Mouse (Mus musculus) hindbrain, embryonic 11.5 days (tissue): ENCODE results near the gene Cdk14. TPM values are rescaled to one million over a fixed set of nuclear protein-coding genes. Genes with fewer than 3 reads are reported as not detected.

Experiments used
- ATAC-seq: fragments of 200-750 bp; cut with Nextera tagmentation; 2 replicates; pipeline ENCODE4 v1.8.0; 2017; ENCODE audit warnings: mild to moderate bottlenecking, moderate TSS enrichment, moderate library complexity; ENCODE audit not compliant: low FRiP score
- DNase-seq: peaks from one replicate; pipeline ENCODE4 v3.0.0-alpha.2; 2015; ENCODE audit warnings: low spot score
- H3K27ac ChIP-seq: fragments of 300-500 bp; sonication (generic); 2 replicates; pipeline ENCODE4 v1.5.1; 2014; ENCODE audit warnings: mild to moderate bottlenecking, low read depth, low read length
- H3K27me3 ChIP-seq: fragments of 300-500 bp; sonication (generic); 2 replicates; pipeline ENCODE4 v1.6.1; 2014; ENCODE audit warnings: mild to moderate bottlenecking, low read length, moderate library complexity, mixed read lengths; ENCODE audit not compliant: control insufficient read depth, insufficient read depth
- H3K36me3 ChIP-seq: fragments of 300-500 bp; sonication (generic); 2 replicates; pipeline ENCODE4 v1.6.1; 2014; ENCODE audit warnings: mild to moderate bottlenecking, low read length, moderate library complexity, mixed read lengths; ENCODE audit not compliant: control insufficient read depth, insufficient read depth
- H3K4me1 ChIP-seq: fragments of 300-500 bp; sonication (generic); replicated peaks from 2 replicates; pipeline ENCODE4 v1.6.1; 2014; ENCODE audit warnings: low read length, mixed read lengths; ENCODE audit not compliant: control insufficient read depth, insufficient read depth
- H3K4me2 ChIP-seq: fragments of 300-500 bp; sonication (generic); replicated peaks from 2 replicates; pipeline ENCODE4 v1.6.1; 2014; ENCODE audit warnings: mild to moderate bottlenecking, low read depth, low read length
- H3K4me3 ChIP-seq: fragments of 300-500 bp; sonication (generic); 2 replicates; pipeline ENCODE4 v1.5.1; 2014; ENCODE audit warnings: low read depth, low read length
- H3K9ac ChIP-seq: fragments of 300-500 bp; sonication (generic); 2 replicates; pipeline ENCODE4 v1.6.1; 2014; ENCODE audit warnings: low read depth, low read length
- H3K9me3 ChIP-seq: fragments of 300-500 bp; sonication (generic); 2 replicates; pipeline ENCODE4 v1.6.1; 2016; ENCODE audit warnings: low read length; ENCODE audit not compliant: control insufficient read depth
- WGBS: fragments of 180-500 bp; shearing (Covaris S2); extraction: QIAGEN DNeasy Blood & Tissue Kit; methylation state at CpG from one replicate; pipeline ENCODE4 v1.1.7; 2014; 5-methylcytosine and 5-hydroxymethylcytosine counted together
- polyA plus RNA-seq: library from polyadenylated mRNA; unstranded; fragments of >200 nt; fragmentation: Nextera tagmentation; extraction: Ambion mirVana; gene quantifications from 2 replicates; pipeline ENCODE4 v1.2.1, GENCODE M21; 2014

Gene Cdk14
- polyA plus RNA-seq, 1 experiment from 2014 or later = 35.7 TPM

DNA sequence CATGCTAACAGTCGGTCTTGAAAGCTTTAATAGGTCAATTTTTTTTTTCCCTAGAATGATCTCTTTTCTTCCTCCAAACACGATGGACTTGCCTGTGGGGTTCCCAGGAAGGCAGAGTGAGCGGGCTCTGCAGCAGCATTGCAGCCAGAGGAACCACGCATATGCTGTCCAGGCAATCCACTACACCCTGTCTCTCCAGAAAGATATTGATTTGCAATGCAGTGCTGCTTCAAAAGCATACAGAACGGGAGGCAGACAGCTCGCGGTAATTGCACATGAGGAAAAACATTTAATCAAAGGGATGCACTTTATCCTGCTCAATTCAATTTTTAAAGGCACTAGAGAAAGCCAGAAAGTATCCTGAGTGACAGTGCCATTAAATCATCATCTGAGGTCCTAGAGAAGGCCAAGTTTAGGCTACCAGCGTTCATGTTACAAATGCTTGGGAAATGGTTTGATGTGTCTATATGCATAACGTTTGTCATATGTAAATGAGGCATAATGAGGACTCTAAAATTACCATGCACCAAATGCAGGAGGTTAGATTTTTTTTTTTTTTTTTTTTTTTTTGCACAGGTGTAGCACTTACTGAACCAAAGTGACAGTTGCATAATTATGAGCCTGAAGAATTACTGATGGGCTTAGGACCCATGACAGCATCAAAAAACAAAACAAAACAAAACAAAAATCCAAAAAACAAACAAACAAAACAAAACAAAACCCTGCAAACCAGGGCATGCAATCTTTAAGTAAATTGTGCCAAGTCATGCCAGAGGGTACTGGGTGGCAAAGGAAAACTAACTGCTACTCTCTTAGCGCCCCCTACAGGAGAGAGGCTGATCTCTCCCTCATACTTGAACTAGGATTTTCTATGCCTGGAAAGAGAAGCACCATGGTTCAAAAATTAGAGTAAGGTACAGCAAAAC lies 154.0 kb downstream of the Cdk14 start:
- no peak overlapping the region for H3K4me3 ChIP-seq
- no peaks in the 10 kb centered on the region; the same call in 1 of the 2 replicates for H3K4me1 ChIP-seq
- 32% methylated on average over 10 of the region's 10 CpGs for WGBS
- peak overlapping the region; percentile 51; the same call in 1 of the 2 replicates for H3K27ac ChIP-seq
- H3K36me3 ChIP-seq = no peaks in the 10 kb centered on the region
- no peak overlapping the region; the same call in 1 of the 2 replicates for H3K4me2 ChIP-seq
- ATAC-seq (peak; percentile 72), DNase-seq (peak; percentile 82)
- H3K9me3 ChIP-seq = no peaks in the 10 kb centered on the region
- H3K27me3 ChIP-seq = no peaks in the 10 kb centered on the region
- H3K9ac ChIP-seq = no peak overlapping the region

DNA sequence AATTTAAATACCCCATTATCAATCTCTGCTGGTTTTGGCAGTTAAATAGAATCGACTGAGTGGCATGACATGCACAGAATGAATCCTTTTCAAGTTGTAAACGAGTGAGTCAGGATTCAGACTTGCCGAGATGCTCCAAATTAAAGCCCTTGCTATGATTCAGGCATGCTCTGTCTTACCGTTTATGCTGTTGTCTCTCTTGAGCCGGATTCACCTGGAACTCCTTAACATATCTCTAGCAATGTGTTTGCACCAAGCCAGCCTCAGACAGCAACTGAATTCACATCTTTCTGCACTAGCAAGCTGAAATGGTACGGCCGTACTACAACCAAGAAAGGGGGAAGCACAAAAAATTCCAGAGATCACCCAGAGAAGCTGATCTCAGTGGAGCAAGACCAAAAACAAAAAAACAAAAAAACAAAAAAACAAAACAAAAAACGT lies 154.7 kb downstream of the Cdk14 start:
- WGBS = 15% methylated on average over 8 of the region's 8 CpGs
- peak overlapping the region; percentile 51 for H3K27ac ChIP-seq
- H3K4me1 ChIP-seq = no peaks in the 10 kb centered on the region; the same call in 1 of the 2 replicates
- H3K4me3 ChIP-seq = no peak overlapping the region
- H3K4me2 ChIP-seq = peak overlapping the region; percentile 27
- H3K27me3 ChIP-seq = no peaks in the 10 kb centered on the region
- H3K36me3 ChIP-seq = no peaks in the 10 kb centered on the region
- ATAC-seq = peak; percentile 23; the same call in 1 of the 2 replicates
- H3K9ac ChIP-seq = peak overlapping the region; percentile 15; the same call in 1 of the 2 replicates
- peak; percentile 18 for DNase-seq
- H3K9me3 ChIP-seq = no peaks in the 10 kb centered on the region

DNA sequence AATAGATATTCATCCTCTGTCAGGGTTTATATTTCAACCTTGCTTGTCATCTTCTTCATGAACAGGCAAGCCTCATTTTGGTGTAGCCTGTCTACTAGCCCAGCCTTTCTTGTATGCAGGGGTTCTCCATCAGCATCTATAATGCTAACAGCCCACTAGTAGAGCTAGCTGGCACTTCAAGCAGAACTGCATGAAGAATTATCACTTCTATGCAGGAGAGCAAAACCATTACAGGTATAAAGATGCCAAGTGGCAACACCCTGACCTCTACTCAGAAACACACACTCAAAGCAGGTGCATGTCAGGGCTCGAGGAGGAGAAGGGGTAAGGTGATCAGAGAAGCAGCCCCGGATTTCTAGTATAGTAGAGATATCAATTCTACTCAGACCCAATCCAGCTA lies 155.4 kb downstream of the Cdk14 start:
- Histone ChIP-seq H3K27ac (no peak overlapping the region), H3K9ac (no peak overlapping the region), H3K4me2 (0 out of 2 replicates have a peak overlapping the region, but pooled peaks have one; percentile 27), H3K9me3 (no peaks in the 10 kb centered on the region), H3K4me1 (no peaks in the 10 kb centered on the region; the same call in 1 of the 2 replicates), H3K27me3 (no peaks in the 10 kb centered on the region), H3K36me3 (no peaks in the 10 kb centered on the region), H3K4me3 (no peak overlapping the region)
- ATAC-seq = no peak
- no peak for DNase-seq
- 86% methylated on average over 2 of the region's 2 CpGs for WGBS

DNA sequence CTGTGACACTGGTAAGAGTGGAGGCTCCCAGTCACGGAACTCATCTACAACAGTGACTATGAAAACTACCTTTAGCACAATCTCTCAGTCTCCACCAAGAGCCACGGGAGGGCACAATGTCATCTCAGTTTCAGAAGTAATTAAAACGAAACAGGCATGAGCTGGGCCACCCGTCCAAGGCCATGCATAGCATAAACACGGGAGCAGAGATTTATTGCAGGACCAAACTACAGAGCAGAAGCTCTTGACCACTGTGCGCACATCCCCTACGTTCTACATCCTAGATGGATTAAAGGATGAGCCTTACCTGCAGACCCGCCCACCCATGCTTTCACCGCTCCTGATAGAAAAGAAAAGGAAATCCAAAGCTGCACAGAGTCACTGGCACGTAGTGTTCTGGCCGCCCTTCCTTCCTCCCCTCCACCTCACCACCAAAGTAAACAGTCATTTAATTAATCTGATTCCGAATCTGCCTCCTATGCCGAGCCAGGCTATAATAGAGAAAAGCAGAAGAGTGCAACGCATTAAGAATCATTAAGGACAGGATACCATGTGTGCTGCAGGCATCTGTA lies 158.3 kb downstream of the Cdk14 start:
- DNase-seq (no peak), ATAC-seq (no peak)
- Histone ChIP-seq H3K27ac (no peak overlapping the region), H3K4me1 (no peaks in the 10 kb centered on the region; the same call in 1 of the 2 replicates), H3K4me2 (no peak overlapping the region), H3K27me3 (no peaks in the 10 kb centered on the region), H3K9me3 (no peaks in the 10 kb centered on the region), H3K9ac (no peak overlapping the region), H3K36me3 (no peaks in the 10 kb centered on the region), H3K4me3 (no peak overlapping the region)
- WGBS = 80% methylated on average over 14 of the region's 14 CpGs

DNA sequence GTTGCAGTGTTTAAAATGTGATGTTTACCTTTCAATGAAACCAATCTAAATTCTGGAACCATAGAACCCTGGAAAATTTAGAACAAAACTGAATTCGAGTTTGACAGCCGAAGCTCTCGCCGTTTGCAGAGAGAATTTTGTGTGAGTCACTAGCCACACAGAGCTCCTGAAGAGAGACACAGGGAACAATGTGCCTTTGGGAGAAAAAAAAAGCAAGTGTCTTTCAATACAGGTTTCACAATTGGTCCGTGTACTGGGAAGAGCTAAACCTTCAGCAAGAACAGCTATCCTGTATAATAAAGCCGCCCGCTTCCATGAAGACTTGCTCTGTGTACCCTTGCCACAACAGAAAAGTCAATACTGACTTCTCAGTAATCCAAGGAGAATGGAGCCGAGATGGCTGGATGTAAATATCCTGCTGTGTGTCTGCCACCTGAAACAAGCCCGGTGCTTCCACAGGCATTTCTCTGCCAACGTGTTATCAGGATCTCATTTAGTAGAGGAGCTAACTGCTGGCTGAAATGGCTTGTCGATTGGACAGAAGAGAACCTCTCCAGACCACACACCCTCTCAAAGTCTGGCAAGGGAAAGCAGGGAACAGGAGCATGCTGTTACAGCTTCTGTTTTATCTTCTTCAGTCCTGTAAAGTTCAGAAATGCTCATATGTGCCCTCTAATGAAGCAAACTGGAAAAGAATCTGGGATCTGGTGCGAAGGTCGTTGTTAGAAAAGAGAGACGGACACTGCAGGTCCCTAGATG lies 159.0 kb downstream of the Cdk14 start:
- no peak for ATAC-seq
- H3K27ac ChIP-seq = no peak overlapping the region
- 62% methylated on average over 14 of the region's 14 CpGs for WGBS

DNA sequence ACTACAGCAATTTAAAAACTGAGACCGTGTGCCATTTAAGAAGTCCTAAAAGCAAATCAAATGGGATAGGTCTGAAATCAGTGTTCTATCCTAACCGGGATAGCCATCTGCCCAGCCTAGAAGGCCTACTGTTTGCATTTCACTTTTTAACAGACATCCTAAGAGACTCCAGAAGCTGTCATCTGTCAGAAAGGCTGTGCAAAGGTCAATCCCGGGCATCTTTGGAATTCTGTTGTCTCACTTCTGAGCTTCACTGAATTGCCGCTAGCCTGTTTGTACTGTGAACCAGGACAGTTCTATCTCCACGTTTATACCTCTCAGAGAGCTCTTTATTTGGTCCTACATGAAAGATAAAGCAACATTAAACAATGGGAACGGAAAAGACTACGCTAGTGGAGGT lies 159.8 kb downstream of the Cdk14 start:
- H3K27me3 ChIP-seq = no peaks in the 10 kb centered on the region
- DNase-seq = no peak
- no peaks in the 10 kb centered on the region for H3K4me1 ChIP-seq
- H3K4me3 ChIP-seq = no peak overlapping the region
- H3K27ac ChIP-seq = no peak overlapping the region
- no peak for ATAC-seq
- no peaks in the 10 kb centered on the region for H3K36me3 ChIP-seq
- H3K9ac ChIP-seq = no peak overlapping the region
- H3K9me3 ChIP-seq = no peaks in the 10 kb centered on the region
- H3K4me2 ChIP-seq = no peak overlapping the region
- WGBS = 49% methylated on average over 7 of the region's 7 CpGs

More for the DNA sequence above, 159.0 kb downstream of the Cdk14 start:
- Histone ChIP-seq H3K36me3 (no peaks in the 10 kb centered on the region), H3K27me3 (no peaks in the 10 kb centered on the region), H3K9ac (no peak overlapping the region), H3K4me1 (no peaks in the 10 kb centered on the region; the same call in 1 of the 2 replicates), H3K4me3 (no peak overlapping the region), H3K4me2 (no peak overlapping the region), H3K9me3 (no peaks in the 10 kb centered on the region)
- DNase-seq = no peak

DNA sequence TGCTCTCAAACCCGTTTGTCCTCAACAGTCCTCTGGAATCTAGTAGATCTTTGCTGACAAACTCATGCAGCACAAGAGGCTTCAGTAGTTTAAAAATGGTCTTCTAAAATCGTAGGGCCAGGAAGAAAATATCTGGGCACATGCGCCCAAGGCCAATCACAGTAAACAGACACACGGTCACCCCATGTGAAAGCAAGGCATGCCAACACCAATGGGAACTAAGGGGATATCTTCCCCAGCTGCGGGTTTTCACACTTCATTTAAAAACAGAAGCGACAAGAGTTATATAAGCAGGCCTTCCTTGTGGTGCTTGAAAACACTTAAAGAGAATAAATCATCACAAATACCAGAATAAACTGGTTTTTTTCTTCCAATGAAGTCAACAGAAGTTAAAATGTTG lies 165.7 kb downstream of the Cdk14 start:
- 84% methylated on average over 6 of the region's 6 CpGs for WGBS
- Histone ChIP-seq H3K9me3 (no peaks in the 10 kb centered on the region), H3K36me3 (no peaks in the 10 kb centered on the region), H3K27me3 (no peaks in the 10 kb centered on the region), H3K4me2 (no peak overlapping the region), H3K27ac (no peak overlapping the region), H3K4me3 (no peak overlapping the region), H3K4me1 (no peaks in the 10 kb centered on the region), H3K9ac (no peak overlapping the region)
- DNase-seq = no peak
- ATAC-seq = no peak

DNA sequence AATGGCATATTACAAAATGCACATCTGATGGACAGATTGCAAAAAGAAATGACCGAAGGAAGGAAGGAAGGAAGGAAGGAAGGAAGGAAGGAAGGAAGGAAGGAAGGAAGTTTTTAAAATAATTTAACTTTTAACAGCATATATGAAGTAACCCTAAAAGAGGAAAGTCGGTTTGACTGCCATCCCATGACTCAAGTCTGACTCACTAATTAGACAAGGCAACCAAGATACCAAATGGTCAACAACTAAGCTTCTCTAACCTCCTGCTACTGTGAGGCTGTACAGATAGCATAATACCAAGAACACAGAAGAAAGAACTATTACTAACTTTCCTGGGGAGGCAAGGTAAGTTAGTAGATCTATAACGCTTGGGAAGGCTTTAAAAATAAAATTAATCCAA lies 166.9 kb downstream of the Cdk14 start:
- H3K4me2 ChIP-seq = no peak overlapping the region
- no peak for ATAC-seq
- no peaks in the 10 kb centered on the region for H3K9me3 ChIP-seq
- H3K36me3 ChIP-seq = no peaks in the 10 kb centered on the region
- DNase-seq = no peak
- H3K27ac ChIP-seq = no peak overlapping the region
- WGBS = 92% methylated on average over 3 of the region's 3 CpGs
- H3K9ac ChIP-seq = no peak overlapping the region
- H3K27me3 ChIP-seq = no peaks in the 10 kb centered on the region
- H3K4me1 ChIP-seq = no peaks in the 10 kb centered on the region
- H3K4me3 ChIP-seq = no peak overlapping the region
